In the genomic region with DNA sequence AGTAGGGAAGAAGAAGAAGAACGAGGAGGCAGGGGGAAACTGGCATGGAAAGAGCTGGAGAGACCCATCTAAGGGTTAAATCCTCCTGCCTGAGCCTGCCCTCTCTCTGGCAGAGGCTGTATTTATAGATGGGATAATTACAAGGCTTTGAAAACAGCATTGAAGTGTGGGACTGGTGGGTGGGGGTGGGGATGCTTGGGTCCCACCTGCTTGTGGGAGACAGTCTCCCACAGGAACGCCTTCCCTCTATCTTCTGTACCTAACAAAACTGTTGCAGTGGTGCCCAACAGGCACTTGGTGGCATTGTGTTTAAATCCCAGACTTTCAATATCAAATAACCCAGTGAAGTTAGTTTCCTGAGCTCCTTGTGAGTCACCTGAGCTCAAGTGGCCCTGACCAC, we compare ENCODE assay signal across 23 mouse cellular contexts.
DNase-seq lines count a peak whose midpoint lies in the region; ATAC-seq and TF ChIP-seq lines count a peak whose summit lies in the region.
"Had no signal": no experiment of that assay in that cellular context is flagged by ENCODE, and none has a peak within 500 bp of the region (broad histone marks: within the 10 kb centered on the region; RNA-seq: fewer than 3 reads in every experiment).

No protein-coding gene starts in this region.

- H3K27me3 ChIP-seq in hindbrain, postnatal 0 days (ENCODE audit: insufficient read depth, low read length) = no peaks in the 10 kb centered on the region
- H3K27me3 ChIP-seq in hindbrain, embryonic 14.5 days (ENCODE audit: control insufficient read depth, insufficient read depth, low read length) = no peaks in the 10 kb centered on the region
- H3K27me3 ChIP-seq in midbrain, postnatal 0 days (ENCODE audit: insufficient read depth, low read length) = no peaks in the 10 kb centered on the region
- H3K27me3 ChIP-seq in midbrain, embryonic 16.5 days (ENCODE audit: control insufficient read depth, insufficient read depth, low read depth, low read length) = no peaks in the 10 kb centered on the region
- H3K27me3 ChIP-seq in embryonic facial prominence, embryonic 13.5 days = no peaks in the 10 kb centered on the region
- H3K27me3 ChIP-seq: heart, embryonic 13.5 days; liver, embryonic 15.5 days; megakaryocyte, embryonic 14.5 days; neural tube, embryonic 12.5 days; stomach, embryonic 15.5 days had no signal

- ATAC-seq in hindbrain, postnatal 0 days = no peak
- ATAC-seq in hindbrain, embryonic 14.5 days (ENCODE audit: low FRiP score) = no peak
- no peak for ATAC-seq in midbrain, postnatal 0 days (ENCODE audit: low FRiP score)
- no peak for ATAC-seq in midbrain, embryonic 16.5 days
- ATAC-seq in embryonic facial prominence, embryonic 13.5 days (ENCODE audit: insufficient number of reproducible peaks, insufficient read depth, low FRiP score, low TSS enrichment, low read depth) = peak; percentile 74
- ATAC-seq: inflammation-experienced regulatory T-cells, adult 6 months had no signal

- TF ChIP-seq CTCF in hindbrain, postnatal 0 days (IDR thresholded peaks at IDR 0.05; ENCODE audit: low read depth) = peak; percentile 24
- TF ChIP-seq CTCF in midbrain, postnatal 0 days (IDR thresholded peaks at IDR 0.05) = peak; percentile 45
- no peak for TF ChIP-seq CTCF in olfactory bulb, adult 2 months (IDR thresholded peaks at IDR 0.05; ENCODE audit: insufficient read depth, low read depth, low read length)

- H3K4me1 ChIP-seq in hindbrain, postnatal 0 days (ENCODE audit: insufficient read depth, low read length) = no peaks in the 10 kb centered on the region
- H3K4me1 ChIP-seq in hindbrain, embryonic 14.5 days (replicated peaks; ENCODE audit: control insufficient read depth, insufficient read depth, low read length) = no peaks in the 10 kb centered on the region
- no peaks in the 10 kb centered on the region for H3K4me1 ChIP-seq in midbrain, postnatal 0 days (ENCODE audit: insufficient read depth, low read length)
- H3K4me1 ChIP-seq in midbrain, embryonic 16.5 days (ENCODE audit: control insufficient read depth, insufficient read depth, low read length) = no peaks in the 10 kb centered on the region
- no peaks in the 10 kb centered on the region for H3K4me1 ChIP-seq in embryonic facial prominence, embryonic 13.5 days
- H3K4me1 ChIP-seq in olfactory bulb, adult 2 months (ENCODE audit: control insufficient read depth, insufficient read depth, low read length) = peaks cover 11% of the 10 kb centered on the region
- H3K4me1 ChIP-seq: heart, embryonic 13.5 days; hindbrain, embryonic 10.5 days; liver, embryonic 15.5 days; megakaryocyte, embryonic 14.5 days; neural tube, embryonic 12.5 days; stomach, embryonic 15.5 days had no signal

- H3K4me3 ChIP-seq in hindbrain, postnatal 0 days (ENCODE audit: low read length) = no peak overlapping the region
- H3K4me3 ChIP-seq in hindbrain, embryonic 14.5 days (replicated peaks; ENCODE audit: low read length) = no peak overlapping the region
- no peak overlapping the region for H3K4me3 ChIP-seq in midbrain, postnatal 0 days (ENCODE audit: low read depth, low read length)
- no peak overlapping the region for H3K4me3 ChIP-seq in midbrain, embryonic 16.5 days (ENCODE audit: low read depth, low read length)
- H3K4me3 ChIP-seq in embryonic facial prominence, embryonic 13.5 days = no peak overlapping the region
- no peak overlapping the region for H3K4me3 ChIP-seq in olfactory bulb, adult 2 months (ENCODE audit: insufficient read depth, low read depth, low read length)
- H3K4me3 ChIP-seq: gastrocnemius, adult 2 months; heart, embryonic 13.5 days; hindbrain, embryonic 10.5 days; liver, embryonic 15.5 days; megakaryocyte, embryonic 14.5 days; neural tube, embryonic 12.5 days; stomach, embryonic 15.5 days had no signal

- 0 out of 2 replicates have a peak, but pooled peaks cover 3% of the 10 kb centered on the region for H3K9me3 ChIP-seq in hindbrain, postnatal 0 days (ENCODE audit: low read length)
- H3K9me3 ChIP-seq in hindbrain, embryonic 14.5 days (ENCODE audit: control insufficient read depth, low read length) = no peaks in the 10 kb centered on the region
- H3K9me3 ChIP-seq in midbrain, postnatal 0 days (ENCODE audit: low read length) = no peaks in the 10 kb centered on the region
- no peaks in the 10 kb centered on the region for H3K9me3 ChIP-seq in midbrain, embryonic 16.5 days (replicated peaks; ENCODE audit: control insufficient read depth, low read length, poor library complexity, severe bottlenecking)
- H3K9me3 ChIP-seq in embryonic facial prominence, embryonic 13.5 days = no peaks in the 10 kb centered on the region
- H3K9me3 ChIP-seq: hindbrain, embryonic 10.5 days; liver, embryonic 15.5 days; neural tube, embryonic 12.5 days; stomach, embryonic 15.5 days had no signal

- H3K4me2 ChIP-seq in hindbrain, postnatal 0 days (ENCODE audit: low read depth, low read length) = no peak overlapping the region
- no peak overlapping the region for H3K4me2 ChIP-seq in hindbrain, embryonic 14.5 days (replicated peaks)
- no peak overlapping the region for H3K4me2 ChIP-seq in midbrain, postnatal 0 days (ENCODE audit: low read depth, low read length, poor library complexity, severe bottlenecking)
- H3K4me2 ChIP-seq in midbrain, embryonic 16.5 days (ENCODE audit: low read length) = no peak overlapping the region
- H3K4me2 ChIP-seq in embryonic facial prominence, embryonic 13.5 days = no peak overlapping the region
- H3K4me2 ChIP-seq: heart, embryonic 13.5 days; liver, embryonic 15.5 days; neural tube, embryonic 12.5 days; stomach, embryonic 15.5 days had no signal

- H3K9ac ChIP-seq in hindbrain, postnatal 0 days (replicated peaks; ENCODE audit: low read length) = no peak overlapping the region
- H3K9ac ChIP-seq in hindbrain, embryonic 14.5 days = no peak overlapping the region
- no peak overlapping the region for H3K9ac ChIP-seq in midbrain, postnatal 0 days (replicated peaks; ENCODE audit: low read length, poor library complexity, severe bottlenecking)
- no peak overlapping the region for H3K9ac ChIP-seq in midbrain, embryonic 16.5 days (ENCODE audit: low read depth, low read length)
- H3K9ac ChIP-seq in embryonic facial prominence, embryonic 13.5 days = no peak overlapping the region
- H3K9ac ChIP-seq: heart, embryonic 13.5 days; liver, embryonic 15.5 days; neural tube, embryonic 12.5 days; stomach, embryonic 15.5 days had no signal

- TF ChIP-seq POLR2A in olfactory bulb, adult 2 months (IDR thresholded peaks at IDR 0.05; ENCODE audit: insufficient read depth, low read depth, low read length) = no peak

- H3K36me3 ChIP-seq in hindbrain, postnatal 0 days (ENCODE audit: insufficient read depth, low read length) = no peaks in the 10 kb centered on the region
- H3K36me3 ChIP-seq in hindbrain, embryonic 14.5 days (replicated peaks; ENCODE audit: control insufficient read depth, insufficient read depth) = no peaks in the 10 kb centered on the region
- no peaks in the 10 kb centered on the region for H3K36me3 ChIP-seq in midbrain, postnatal 0 days (ENCODE audit: insufficient read depth, low read length)
- H3K36me3 ChIP-seq in midbrain, embryonic 16.5 days (ENCODE audit: control insufficient read depth, insufficient read depth, low read length) = no peaks in the 10 kb centered on the region
- H3K36me3 ChIP-seq in embryonic facial prominence, embryonic 13.5 days = no peaks in the 10 kb centered on the region
- H3K36me3 ChIP-seq: heart, embryonic 13.5 days; hindbrain, embryonic 10.5 days; liver, embryonic 15.5 days; neural tube, embryonic 12.5 days; stomach, embryonic 15.5 days had no signal

- H3K27ac ChIP-seq in hindbrain, postnatal 0 days = no peak overlapping the region
- H3K27ac ChIP-seq in hindbrain, embryonic 14.5 days = no peak overlapping the region
- H3K27ac ChIP-seq in midbrain, postnatal 0 days (ENCODE audit: low read depth, low read length) = no peak overlapping the region
- no peak overlapping the region for H3K27ac ChIP-seq in midbrain, embryonic 16.5 days (ENCODE audit: low read length)
- H3K27ac ChIP-seq in embryonic facial prominence, embryonic 13.5 days = no peak overlapping the region
- H3K27ac ChIP-seq in olfactory bulb, adult 2 months (ENCODE audit: insufficient read depth, low read depth, low read length) = peak overlapping the region; percentile 46
- H3K27ac ChIP-seq: gastrocnemius, adult 2 months; heart, embryonic 13.5 days; hindbrain, embryonic 10.5 days; liver, embryonic 15.5 days; neural tube, embryonic 12.5 days; stomach, embryonic 15.5 days had no signal

- DNase-seq in hindbrain, postnatal 0 days (ENCODE audit: low spot score) = peak; percentile 23
- no peak for DNase-seq in hindbrain, embryonic 14.5 days (ENCODE audit: low spot score)
- DNase-seq in midbrain, postnatal 0 days (ENCODE audit: low spot score) = peak; percentile 27
- no peak for DNase-seq in heart, postnatal 10 days
- DNase-seq in spleen, postnatal 4 days (ENCODE audit: low spot score in 2 of 2) = no peak
- DNase-seq: adrenal gland, postnatal 10 days; cerebellum, adult 18-20 months; gastrocnemius, adult 2 months; heart, adult 11 months; kidney, adult 9 months; kidney, postnatal 4 days; lung, postnatal 10 days; thymus, postnatal 25 days had no signal

- intact Hi-C loops in heart, postnatal 10 days (cut with DNase I) = no loop called here

- WGBS in hindbrain, postnatal 0 days = 43% methylated on average over 2 of the region's 2 CpGs
- WGBS in hindbrain, embryonic 14.5 days = 44% methylated on average over 2 of the region's 2 CpGs
- 34% methylated on average over 2 of the region's 2 CpGs for WGBS in midbrain, postnatal 0 days
- WGBS in midbrain, embryonic 16.5 days = 46% methylated on average over 2 of the region's 2 CpGs
- WGBS in embryonic facial prominence, embryonic 13.5 days = 24% methylated on average over 2 of the region's 2 CpGs
- 8% methylated on average over 2 of the region's 2 CpGs for WGBS in olfactory bulb, adult 2 months

Comparison
In these comparisons a context has a peak if more than half of its experiments do, and no peak if none do; other contexts are left out.
1. DNase-seq: peak in hindbrain, postnatal 0 days (single experiment) and midbrain, postnatal 0 days (single experiment); none in hindbrain, embryonic 14.5 days (single experiment), heart, postnatal 10 days (0 of 2) and spleen, postnatal 4 days (0 of 2).